Mouse (Mus musculus): ENCODE data around the gene Usp16.
A peak's percentile ranks its signal among the peaks of the same experiment; 100 is the strongest.

Gene Usp16

GRCm38 (mm10) chr16:87454419-87455179, at the start of gene Usp16:
TSS of gene Usp16 (plus strand) at chr16:87454703.
- DNase-seq (ENCODE audit: low spot score in 2 of 2): peak; percentile 96 to 97

- no peak for DNase-seq (ENCODE audit: low spot score in 2 of 2)
These were observed 49.5 kb upstream of the Usp16 start for GRCm38 (mm10) chr16:87405001-87405400.

- DNase-seq (ENCODE audit: low spot score in 2 of 2): no peak
These were observed 33.8 kb upstream of the Usp16 start for GRCm38 (mm10) chr16:87420662-87421061.

GRCm38 (mm10) chr16:87427516-87427915, 27.0 kb upstream of the Usp16 start:
- no peak for DNase-seq (ENCODE audit: low spot score in 2 of 2)

- DNase-seq (ENCODE audit: low spot score in 2 of 2): peak; percentile 95 to 99
These were observed 22.3 kb upstream of the Usp16 start, which contains the start of gene Ltn1 for GRCm38 (mm10) chr16:87432033-87432814. TSS of gene Ltn1 (minus strand) at chr16:87432612.

GRCm38 (mm10) chr16:87434266-87434665, 20.2 kb upstream of the Usp16 start:
- DNase-seq (ENCODE audit: low spot score in 2 of 2): no peak

GRCm38 (mm10) chr16:87434946-87435345, 19.6 kb upstream of the Usp16 start:
- no peak for DNase-seq (ENCODE audit: low spot score in 2 of 2)

- no peak for DNase-seq (ENCODE audit: low spot score in 2 of 2)
These were observed 18.9 kb upstream of the Usp16 start for GRCm38 (mm10) chr16:87435411-87436205.

- DNase-seq (ENCODE audit: low spot score in 2 of 2): no peak
These were observed 17.4 kb upstream of the Usp16 start for GRCm38 (mm10) chr16:87437096-87437495.

GRCm38 (mm10) chr16:87438697-87439096, 15.8 kb upstream of the Usp16 start:
- no peak for DNase-seq (ENCODE audit: low spot score in 2 of 2)

GRCm38 (mm10) chr16:87440184-87440686, 14.3 kb upstream of the Usp16 start, which contains the start of gene Rwdd2b:
TSS of gene Rwdd2b (minus strand) at chr16:87440573.
- DNase-seq (ENCODE audit: low spot score in 2 of 2): peak; percentile 93

GRCm38 (mm10) chr16:87441089-87441488, 13.4 kb upstream of the Usp16 start:
- no peak for DNase-seq (ENCODE audit: low spot score in 2 of 2)

GRCm38 (mm10) chr16:87442291-87442690, 12.2 kb upstream of the Usp16 start:
- no peak for DNase-seq (ENCODE audit: low spot score in 2 of 2)

GRCm38 (mm10) chr16:87443245-87443644, 11.3 kb upstream of the Usp16 start:
- DNase-seq (ENCODE audit: low spot score in 2 of 2): no peak

- no peak for DNase-seq (ENCODE audit: low spot score in 2 of 2)
These were observed 10.4 kb upstream of the Usp16 start for GRCm38 (mm10) chr16:87444071-87444470.

- DNase-seq (ENCODE audit: low spot score in 2 of 2): no peak
These were observed 9.4 kb upstream of the Usp16 start for GRCm38 (mm10) chr16:87445110-87445509.

- DNase-seq (ENCODE audit: low spot score in 2 of 2): no peak
These were observed 9.0 kb upstream of the Usp16 start for GRCm38 (mm10) chr16:87445528-87445927.

- no peak for DNase-seq (ENCODE audit: low spot score in 2 of 2)
These were observed 1.3 kb upstream of the Usp16 start for GRCm38 (mm10) chr16:87453226-87453625.

- peak; percentile 43 to 44 for DNase-seq (ENCODE audit: low spot score in 2 of 2)
These were observed 693 bp downstream of the Usp16 start for GRCm38 (mm10) chr16:87455180-87455611.

- no peak for DNase-seq (ENCODE audit: low spot score in 2 of 2)
These were observed 4.2 kb downstream of the Usp16 start for GRCm38 (mm10) chr16:87458752-87459151.

GRCm38 (mm10) chr16:87470579-87470978, 16.1 kb downstream of the Usp16 start:
- DNase-seq (ENCODE audit: low spot score in 2 of 2): no peak

GRCm38 (mm10) chr16:87484367-87484766, 29.9 kb downstream of the Usp16 start:
- DNase-seq (ENCODE audit: low spot score in 2 of 2): no peak
